Mouse (Mus musculus) right cerebral cortex, postnatal 4 days (tissue): ENCODE results near the gene Vamp8.

ENCODE experiments used
- DNase-seq: peaks from one replicate; pipeline ENCODE4 v3.0.0-alpha.2; 2022

Gene Vamp8

DNA sequence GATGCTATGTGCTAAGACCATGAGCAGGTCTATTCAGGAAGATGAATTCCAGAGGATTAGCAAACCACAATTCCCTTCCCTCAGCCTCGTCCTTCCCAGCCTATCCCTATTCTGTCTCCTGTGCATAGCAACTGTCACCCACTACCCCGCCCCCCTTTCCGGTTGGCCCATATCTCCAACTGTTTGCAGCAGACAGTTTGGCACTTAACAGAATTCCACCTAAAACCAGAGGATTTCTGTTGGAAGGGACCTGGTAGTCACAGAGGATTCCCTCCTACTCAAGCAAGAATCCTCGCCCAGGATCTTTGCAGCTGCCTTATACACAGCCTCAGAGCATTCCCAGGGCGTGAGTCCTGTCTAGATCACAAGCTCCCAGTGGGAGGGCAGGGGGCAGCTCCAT lies 19.4 kb downstream of the Vamp8 start:
- DNase-seq: no peak

DNA sequence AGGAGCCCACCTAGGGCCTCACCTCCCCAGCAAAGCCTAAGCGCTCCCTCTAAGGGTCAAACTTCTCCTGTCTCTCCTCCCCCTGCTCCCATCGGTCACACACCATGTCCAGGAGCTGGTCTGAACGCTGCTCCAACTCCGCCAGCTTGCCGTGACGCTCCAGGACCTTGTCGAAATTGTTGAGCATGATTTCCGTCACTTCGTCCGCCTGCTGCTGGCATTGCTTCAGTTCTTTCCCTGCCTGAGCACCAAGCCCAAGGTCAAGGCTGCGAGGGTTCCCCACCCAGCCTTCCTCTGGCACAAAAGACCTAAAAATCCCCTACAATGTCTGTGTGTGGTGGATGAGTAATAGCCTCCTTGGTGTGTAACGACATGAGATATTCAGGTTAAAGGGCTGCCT lies 20.4 kb downstream of the Vamp8 start:
- DNase-seq: no peak

DNA sequence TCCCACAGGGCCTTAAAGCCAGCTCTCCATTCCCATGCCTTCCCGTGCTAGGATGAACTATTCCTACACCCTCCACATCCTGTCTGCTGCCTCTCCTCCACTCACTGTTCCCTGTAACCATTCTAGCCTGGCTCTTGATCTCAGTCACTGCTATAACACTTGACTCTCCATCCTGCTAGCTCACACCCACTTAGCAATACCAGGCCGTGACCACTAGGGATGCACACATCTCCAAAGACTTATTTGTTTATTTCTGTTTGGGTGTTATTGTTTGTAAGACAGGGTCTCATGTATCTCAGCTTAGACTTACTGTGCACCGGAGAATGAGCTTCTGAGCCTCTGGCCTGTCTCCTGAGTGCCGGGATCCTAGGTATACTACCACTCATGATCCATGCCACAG lies 20.9 kb downstream of the Vamp8 start:
- no peak for DNase-seq

DNA sequence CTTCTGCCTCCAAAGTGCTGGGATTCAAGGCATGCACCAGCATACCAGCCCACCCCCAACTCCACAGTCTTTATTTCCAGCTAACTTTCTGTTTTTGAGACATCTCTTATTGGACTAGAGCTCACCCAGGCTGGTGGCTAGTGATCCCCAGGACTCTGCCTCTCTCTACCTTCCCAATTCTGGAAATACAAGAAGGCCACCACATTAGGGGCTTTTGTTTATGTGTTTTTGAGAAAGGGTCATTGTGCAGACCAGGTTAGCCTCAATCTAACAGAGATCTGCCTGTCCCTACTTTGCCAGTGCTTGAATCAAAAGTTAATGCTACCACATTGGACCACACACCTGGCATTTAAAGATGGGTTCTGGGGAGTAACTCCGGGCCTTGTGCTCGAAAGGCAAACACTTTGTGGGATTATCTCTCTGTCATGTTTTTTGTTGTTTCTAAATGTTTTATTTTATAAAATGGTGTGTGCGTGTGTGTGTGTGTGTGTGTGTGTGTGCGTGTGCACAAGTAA lies 23.0 kb downstream of the Vamp8 start:
- DNase-seq: no peak

DNA sequence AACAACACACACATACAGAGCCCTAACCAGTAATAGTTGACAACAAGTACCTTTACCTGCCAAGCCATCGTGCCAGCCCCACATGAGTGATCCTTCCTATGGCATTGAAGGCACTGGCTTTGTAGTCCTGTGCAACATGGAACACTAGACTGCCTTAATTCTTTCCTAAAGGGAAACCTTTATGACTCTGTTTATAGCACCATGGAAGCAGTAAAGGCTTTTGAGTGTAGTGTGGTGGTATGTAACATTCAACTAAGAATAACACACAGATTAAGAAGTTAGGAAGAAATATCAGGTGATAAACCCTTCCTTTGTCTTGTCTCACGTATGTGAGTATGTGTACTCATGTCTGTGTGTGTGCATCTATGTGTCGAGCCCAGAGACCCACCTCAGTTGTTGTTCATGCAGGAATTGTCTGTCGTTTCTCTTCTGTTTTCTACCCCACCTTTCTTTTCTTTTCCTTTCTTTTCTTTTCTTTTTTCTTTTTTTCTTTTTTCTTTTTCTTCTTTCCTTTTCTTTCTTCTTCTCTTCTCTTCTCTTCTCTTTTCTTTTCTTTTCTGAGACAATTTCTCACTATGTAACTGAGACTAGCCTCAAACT lies 23.6 kb downstream of the Vamp8 start, which contains the start of gene Rnf181:
Gene Rnf181 (minus strand): TSS at position 113 of the 600 bp plus-strand sequence.
- DNase-seq: no peak

DNA sequence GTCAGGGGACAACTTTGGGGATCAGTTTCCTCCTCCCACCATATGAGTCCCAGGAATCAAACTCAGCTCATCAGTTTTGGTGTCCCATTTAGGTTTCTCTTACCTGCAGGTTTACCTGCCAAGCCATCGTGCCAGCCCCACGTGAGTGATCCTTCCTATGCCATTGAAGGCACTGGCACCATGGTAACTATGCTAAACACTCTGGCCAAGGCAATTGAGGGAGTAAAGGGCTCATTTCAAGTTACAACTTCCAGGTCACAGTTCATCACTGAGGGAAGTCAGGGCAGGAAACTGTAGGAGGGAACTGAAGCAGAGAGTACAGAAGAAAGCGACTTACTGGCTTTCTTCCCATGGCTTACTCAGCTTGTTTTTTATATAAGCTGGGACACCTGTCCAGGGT lies 24.2 kb downstream of the Vamp8 start:
- no peak for DNase-seq

DNA sequence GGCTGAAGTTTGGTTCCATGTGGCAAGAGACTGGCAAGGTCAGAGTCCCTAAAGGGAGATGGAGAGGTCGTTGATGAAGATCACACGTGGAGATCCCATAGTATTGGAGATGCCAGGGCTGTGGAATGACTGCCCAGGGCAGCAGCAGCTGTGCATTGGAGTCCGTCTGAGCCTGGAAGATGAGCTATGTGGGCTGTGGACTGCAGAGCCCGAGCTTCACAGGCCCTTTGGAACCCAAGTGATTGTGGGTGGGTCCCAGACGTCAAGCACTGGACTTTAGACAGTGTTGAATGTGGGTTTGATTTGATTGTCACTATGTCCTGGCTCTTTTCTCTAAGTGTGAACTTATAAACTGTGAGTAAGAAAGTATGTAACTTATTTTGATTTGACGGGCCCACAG lies 25.5 kb downstream of the Vamp8 start:
- DNase-seq: no peak

DNA sequence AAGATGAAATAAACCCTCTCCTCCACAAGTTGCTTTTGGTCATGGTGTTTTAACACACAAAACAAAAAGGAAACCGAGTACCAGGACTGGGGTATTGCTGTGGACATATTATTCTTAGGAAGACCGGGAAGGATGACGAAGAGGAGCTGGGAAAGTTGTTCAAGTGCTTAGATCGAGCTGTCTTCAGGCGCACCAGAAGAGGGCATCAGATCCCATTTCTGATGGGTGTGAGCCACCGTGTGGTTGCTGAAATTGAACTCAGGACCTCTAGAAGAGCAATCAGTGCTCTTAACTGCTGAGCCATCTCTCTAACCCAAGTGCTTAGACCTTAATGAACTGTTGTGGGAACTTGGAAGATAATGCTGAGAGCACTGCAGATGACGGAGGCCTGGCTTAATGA lies 26.5 kb downstream of the Vamp8 start:
- DNase-seq: no peak

DNA sequence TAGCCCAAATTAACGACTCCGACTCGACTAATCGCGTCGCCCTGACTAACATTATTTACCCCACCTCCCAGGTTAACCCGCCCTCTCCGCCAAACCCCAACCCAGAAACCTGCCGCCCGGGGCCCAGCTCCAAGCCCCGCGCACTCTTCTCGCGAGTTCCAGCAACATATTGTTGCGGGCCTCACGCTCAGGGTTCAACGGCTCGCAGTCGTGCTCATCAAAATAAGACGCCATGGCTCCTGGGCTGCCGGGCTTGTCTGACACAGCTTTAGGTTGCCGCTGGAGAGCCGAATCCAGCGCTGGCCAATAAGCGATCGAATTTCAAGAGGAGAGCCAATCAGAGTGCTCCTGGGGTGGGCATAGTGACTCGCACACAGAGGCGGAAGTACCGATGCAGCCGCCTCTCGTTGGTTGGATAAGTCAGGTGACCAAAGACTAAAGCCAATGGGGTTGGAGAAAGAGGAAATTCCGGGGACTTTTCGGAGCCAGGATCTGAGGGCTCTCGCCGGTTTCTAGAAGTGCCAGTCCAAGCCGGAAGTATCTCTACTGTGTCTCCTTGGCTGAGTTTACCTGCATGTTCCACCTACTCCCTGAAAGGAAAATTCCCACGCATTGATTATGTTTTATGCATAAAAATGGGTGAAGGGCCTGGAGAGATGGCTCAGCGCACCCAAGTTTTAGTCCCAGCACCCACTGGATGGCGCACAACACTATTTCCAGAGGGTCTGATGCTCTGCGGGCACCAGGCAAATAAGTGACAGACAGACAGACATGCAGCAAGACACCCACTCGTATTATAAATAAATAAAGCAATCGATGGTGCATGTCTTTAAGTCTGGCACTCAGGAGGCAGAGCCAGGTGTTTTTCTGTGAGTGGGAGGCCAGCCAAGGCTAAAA lies 28.1 kb downstream of the Vamp8 start:
- DNase-seq: peak; percentile 86

DNA sequence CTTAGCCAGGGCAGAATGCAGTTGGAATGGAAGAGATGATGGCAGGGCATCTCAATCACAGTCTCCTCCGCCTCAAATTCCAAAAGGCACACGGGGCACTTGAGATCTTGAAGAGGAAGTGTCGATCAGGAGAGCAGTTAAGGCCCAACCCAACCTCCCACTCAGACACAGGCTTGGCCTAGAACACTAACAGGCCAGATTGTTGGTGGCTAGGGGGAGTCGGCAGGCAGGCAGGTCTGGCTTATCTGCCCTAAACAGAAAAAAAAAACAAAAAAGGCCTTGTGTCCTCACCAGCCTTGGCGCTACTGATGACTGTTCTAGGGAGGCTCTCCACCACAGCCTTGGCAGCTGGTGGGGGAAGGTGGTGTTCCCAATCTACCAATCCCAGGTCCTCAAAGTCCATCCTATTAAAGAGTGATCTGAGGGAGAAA lies 29.4 kb downstream of the Vamp8 start:
- no peak for DNase-seq

DNA sequence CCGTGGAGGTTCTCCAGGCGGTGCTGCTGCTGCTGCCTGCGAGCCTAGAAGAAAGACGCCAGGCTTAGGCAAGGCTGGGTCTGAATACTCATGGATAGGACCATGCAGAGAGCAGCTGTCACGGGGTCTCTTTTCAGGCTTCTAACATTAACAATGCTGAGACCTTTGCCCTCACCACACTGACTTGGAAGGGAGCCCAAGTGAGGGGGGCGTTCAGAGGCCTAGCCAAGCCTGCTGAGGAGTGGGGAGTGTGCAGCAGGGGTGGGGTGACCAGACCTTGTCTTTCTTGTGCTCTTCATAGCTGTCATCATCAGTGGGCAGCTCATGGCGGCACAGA lies 29.9 kb downstream of the Vamp8 start:
- no peak for DNase-seq

DNA sequence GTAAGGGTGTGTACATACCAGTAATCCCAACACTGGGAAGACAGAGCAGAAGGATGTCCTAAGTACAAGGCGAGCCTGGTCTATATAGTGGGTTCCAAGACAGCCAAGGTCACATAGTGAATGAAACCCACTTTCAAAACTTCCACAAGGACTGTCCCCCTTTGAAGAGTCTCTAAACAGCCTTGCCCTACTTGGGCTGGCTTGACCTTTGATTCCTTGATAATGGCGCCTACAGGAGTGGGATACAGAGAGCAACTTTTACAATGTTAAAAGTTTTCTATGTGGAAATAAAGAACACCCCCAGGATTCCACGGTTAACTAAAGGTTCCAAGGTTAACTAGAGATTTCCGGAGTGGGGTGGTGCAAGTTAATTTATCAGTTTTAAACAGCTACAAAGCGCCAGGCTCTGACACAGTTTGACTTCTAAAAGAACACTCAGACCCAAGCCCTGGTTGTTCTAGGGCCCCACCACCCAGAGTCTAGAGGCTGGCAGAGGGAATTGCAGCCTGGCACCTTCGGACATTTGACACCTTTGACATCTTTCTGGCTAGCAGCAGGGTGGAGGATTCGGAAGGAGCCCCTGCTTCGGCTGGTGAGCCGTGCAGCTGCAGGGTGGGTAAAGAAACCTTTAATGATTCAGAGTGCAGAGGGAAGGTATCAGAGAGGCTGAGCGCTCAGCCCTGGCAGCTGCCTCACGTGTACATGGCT lies 30.5 kb downstream of the Vamp8 start:
- no peak for DNase-seq

DNA sequence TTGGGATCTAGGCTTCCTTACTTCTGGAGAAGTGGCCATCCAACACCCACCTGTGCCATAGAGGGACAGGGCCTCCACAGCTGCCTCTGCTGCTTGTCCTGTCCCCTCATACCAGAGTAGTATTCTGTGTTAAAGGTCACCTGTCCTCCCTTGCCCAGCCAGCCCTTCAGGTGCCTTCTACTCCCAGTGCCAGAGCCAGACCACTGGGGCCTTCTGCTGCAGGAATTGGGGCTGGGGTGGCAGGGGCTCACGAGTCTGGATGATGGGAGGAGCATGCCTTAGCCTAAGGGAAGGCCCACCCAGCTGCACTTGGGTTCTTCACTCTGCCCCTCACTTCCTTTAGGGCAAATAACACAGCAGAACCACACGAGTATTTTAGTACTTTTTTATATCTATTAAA lies 31.2 kb downstream of the Vamp8 start:
- no peak for DNase-seq

DNA sequence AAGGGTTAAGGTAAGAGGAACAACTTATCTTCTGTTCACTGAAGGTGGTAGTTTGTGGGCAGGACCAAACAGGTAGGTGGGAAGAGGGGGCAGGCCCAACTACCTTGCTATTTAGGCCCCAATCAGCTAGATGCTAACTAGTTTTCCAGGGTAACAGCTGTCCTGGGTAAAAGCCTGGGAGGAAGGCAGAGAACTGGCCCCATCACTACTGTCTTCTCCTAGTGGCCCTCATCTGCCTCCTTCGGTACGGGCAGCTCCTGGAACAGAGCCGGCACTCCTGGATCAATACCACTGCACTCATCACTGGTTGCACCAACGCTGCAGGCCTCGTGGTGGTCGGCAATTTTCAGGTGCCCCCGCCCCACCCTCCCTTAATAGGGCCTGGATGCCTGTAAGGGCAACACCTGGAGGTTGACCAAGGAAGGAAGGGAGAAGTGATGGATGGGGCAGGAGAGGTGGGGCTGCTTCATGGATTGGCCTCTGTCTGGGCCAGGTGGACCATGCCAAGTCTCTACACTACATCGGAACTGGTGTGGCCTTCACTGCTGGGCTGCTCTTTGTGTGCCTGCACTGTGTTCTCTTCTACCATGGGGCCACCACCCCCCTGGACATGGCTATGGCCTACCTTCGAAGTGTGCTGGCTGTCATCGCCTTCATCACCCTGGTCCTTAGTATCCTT lies 32.3 kb downstream of the Vamp8 start:
- no peak for DNase-seq

DNA sequence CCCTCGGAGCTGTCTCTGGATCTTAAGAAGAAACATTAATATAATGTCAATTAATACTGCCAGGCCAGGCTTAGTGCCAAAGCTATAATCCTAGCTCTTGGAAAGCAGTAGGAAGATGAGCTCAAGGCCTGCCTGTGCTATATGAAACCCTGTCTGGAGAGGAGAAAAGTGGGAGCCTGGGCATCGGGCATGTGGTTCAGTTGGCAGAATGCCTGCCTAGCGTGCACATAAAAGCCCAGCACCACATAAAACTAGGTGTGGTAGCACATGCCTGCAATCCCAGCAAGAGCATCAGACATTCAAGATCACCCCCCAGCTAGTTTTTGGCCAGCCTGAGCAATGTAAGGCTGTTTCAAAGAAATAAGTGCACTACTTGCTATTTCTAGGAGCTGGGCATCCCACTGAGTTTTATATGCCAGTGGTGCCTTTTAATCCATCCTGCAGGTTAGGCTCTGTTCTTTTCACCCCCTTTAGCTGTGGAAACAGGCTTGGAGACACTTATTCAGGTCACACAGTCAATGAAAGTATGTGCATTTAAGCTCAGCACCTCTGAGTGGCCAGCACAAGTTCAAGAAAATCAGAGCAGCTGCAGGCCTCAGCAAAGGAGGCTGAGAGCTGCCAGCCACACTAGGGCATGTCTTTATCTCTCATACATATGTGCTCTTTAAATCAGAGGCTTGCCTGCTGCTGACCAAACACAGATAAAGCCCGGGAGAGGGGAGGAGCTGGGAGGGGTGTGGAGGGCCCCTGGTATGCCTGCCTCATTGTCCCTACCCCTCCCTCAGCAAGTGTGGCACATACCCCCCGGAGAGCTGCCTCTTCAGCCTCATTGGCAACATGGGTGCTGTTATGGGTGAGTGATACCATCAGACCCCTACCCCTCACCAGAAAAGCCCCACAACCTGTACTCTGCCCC lies 33.1 kb downstream of the Vamp8 start:
- no peak for DNase-seq

DNA sequence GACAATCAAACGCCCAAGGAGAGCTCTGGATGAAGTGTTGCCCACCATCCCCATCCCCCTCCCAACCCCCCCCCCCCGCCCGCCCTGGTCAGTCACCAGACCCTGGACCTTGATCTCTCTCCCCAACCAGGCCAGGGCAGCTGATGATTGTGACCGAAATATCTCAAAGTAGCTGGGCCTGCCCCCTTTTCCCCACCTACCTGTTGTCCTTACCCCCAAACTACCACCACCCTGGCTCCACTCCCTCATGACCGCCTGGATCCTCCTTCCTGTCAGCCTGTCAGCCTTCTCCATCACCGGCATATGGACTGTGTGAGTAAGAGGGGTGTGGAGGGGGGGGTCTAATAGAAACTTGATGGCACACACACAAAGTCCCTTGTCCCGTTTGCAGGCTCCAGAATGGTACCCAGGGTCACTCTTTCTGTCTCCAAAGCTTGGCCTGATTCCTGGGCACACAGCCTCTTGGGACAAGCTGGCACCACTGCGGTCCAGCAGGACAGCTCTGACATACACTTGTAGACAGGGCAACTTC lies 34.4 kb downstream of the Vamp8 start:
- no peak for DNase-seq

DNA sequence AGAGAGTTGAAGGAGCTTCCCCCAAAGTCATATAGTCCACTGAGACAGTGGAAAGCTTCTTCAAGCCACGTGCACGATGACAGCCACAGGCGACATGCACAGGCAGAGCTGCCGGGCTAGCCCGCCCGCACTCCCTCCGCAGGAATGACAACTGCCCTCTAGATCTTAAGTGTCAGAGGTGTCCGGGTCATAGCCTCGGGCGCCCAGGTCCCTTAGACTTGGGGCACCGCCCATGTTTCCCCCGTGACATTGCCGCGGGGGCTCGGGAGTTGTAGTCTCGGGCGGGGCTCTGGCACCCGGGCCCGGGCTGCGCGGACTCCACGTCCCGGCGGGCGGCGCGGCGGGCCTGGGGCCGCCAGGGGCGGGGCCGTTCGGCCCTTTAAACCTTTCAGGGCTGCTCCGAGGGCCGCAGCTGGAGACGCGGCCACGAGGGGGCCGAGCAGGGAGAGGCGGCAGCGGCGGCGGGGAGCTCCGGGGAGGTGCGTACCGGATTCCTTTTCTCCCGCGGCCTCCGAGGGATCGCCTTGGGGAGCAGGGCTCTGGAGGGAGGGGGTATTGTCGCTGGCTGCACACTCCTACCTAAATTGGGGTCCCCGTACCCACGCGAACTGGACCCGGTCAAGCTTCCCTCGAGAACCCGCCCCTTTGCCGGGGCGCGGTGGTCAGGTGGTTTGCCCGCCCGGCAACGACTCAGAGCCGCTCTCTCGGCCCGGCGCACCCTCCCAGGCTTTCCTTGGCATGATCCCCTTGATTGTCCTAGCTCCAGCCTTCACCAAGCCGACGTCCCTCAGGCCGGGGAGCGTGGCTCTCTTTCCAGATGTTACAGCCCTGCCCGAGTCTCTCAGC lies 35.2 kb downstream of the Vamp8 start, which contains the start of gene Tmem150a:
Gene Tmem150a (plus strand): TSS at position 382 of the 846 bp plus-strand sequence.
- DNase-seq: peak; percentile 77

DNA sequence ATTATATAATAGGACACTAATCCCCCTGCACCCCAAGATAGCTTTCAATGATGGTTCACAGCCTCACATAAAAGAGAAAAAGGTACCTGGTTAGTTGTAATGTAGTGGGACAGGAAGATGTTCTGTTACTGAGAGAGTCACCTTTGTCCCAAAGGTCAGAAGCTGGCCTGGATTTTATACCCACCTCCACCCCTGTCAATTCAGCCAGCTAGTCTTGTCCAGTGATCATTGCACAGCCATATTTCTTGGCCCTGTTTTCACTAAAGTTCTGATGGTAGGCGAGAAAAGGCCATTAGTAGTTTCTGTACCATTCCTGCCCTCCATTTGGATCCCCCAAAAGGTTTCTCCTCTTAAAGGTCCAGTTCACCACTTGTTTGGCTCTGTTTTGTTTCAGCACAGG lies 36.5 kb downstream of the Vamp8 start:
- no peak for DNase-seq

DNA sequence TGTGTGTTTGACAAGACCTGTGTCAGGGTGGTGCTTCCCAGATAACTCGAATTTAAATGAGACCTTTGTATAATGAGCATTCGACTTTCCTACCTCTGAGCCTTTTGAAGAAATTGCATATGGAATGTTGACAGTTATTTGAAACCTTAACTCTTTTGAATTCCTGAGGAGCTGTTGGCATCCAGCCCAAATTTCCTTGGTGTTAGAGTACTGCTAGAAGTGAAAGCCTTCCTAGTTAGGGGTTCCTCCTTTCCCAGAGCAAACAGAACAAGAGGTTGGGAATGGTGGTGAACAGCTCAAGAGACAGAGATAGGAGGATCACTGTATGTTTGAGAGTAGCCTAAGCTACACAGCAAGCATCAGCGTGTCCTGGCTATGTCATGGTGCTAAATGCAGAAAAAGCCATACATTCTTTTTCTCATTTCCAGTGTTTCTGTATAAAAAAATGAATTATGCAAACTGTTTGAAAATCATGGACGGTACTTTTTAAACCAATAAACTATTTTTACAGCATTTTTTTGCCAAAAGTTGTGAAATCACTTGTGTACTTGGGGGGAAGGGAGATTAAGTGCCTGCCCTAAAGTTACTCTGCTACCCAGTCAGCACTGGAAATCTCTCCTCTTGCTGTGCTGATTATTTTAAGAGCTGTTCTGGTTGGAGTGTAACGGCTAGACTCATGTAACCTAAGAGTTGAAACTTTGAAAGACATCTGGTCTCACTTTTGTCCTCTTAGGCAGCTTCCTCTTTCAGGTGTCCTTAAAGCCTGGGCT lies 37.7 kb downstream of the Vamp8 start:
- DNase-seq: no peak

DNA sequence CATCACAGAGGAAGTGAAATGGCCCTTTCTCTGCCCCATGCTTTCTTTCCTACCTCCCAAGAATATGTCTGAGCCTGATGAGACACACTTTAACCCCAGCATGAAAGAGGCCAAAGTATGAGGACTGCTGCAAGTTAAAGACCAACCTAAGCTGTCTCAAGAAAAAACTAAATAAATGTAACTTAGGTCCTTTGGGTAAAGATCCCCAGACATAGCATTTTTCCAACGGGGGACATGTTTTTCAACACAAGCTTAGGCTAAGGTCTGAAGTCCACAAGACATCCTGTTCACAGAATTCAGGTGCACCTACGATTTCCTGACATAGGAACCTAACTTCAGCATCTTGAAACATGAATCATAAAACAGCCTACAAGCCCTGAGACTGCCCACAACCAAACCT lies 40.3 kb downstream of the Vamp8 start:
- DNase-seq: no peak
